In the genomic region with DNA sequence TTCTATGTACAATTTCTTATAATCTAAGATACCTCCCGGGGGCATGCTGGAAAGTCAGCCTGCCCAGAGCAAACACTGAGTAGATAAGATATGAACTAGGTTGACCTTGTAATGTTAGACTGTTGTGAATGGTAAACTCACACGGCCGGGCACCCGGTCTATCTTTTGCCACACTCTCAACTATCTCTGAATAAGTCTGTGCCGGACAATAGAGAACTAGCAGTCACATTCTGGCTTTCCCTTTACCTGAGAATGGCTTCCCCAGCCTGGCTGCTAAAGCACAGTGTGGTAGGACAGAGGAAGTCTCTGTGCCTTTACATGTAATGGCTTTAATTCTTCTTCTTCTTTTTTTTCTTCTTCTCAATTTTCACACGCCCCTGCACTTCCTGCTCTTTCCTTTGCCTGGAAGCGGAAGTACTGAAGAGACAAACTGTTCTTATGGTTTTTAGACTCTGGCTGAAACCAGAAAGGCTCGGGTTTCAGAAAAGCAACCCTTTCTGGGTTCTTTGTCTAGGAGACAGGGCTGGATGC, we compare ENCODE assay signal across 8 mouse cellular contexts.
DNase-seq lines count a peak whose midpoint lies in the region; ATAC-seq and TF ChIP-seq lines count a peak whose summit lies in the region.

No protein-coding gene starts in this region.

- no peaks in the 10 kb centered on the region for H3K36me3 ChIP-seq in kidney, adult 2 months (ENCODE audit: control insufficient read depth, insufficient read depth, low read length)
- H3K36me3 ChIP-seq in embryonic facial prominence, embryonic 15.5 days = no peaks in the 10 kb centered on the region
- H3K36me3 ChIP-seq in liver, embryonic 14.5 days (replicated peaks; ENCODE audit: control insufficient read depth, insufficient read depth, low read depth) = no peaks in the 10 kb centered on the region
- H3K36me3 ChIP-seq in stomach, postnatal 0 days (ENCODE audit: control insufficient read depth, insufficient read depth, low read length) = no peaks in the 10 kb centered on the region

- H3K4me3 ChIP-seq in kidney, adult 2 months (ENCODE audit: insufficient read depth, low read depth, low read length) = no peak overlapping the region
- no peak overlapping the region for H3K4me3 ChIP-seq in embryonic facial prominence, embryonic 15.5 days (replicated peaks)
- no peak overlapping the region for H3K4me3 ChIP-seq in liver, embryonic 14.5 days (ENCODE audit: insufficient read depth in 1 of 2, low read depth in 2 of 2, low read length in 2 of 2)
- no peak overlapping the region for H3K4me3 ChIP-seq in stomach, postnatal 0 days (ENCODE audit: low read depth, low read length)

- H3K9me3 ChIP-seq in embryonic facial prominence, embryonic 15.5 days (replicated peaks) = no peaks in the 10 kb centered on the region
- no peaks in the 10 kb centered on the region for H3K9me3 ChIP-seq in liver, embryonic 14.5 days (ENCODE audit: control insufficient read depth, low read length)
- no peaks in the 10 kb centered on the region for H3K9me3 ChIP-seq in stomach, postnatal 0 days (ENCODE audit: control insufficient read depth, low read length)

- no peak overlapping the region for H3K9ac ChIP-seq in embryonic facial prominence, embryonic 15.5 days
- H3K9ac ChIP-seq in liver, embryonic 14.5 days (replicated peaks) = no peak overlapping the region
- H3K9ac ChIP-seq in stomach, postnatal 0 days (ENCODE audit: low read length) = no peak overlapping the region

- no peak overlapping the region for H3K4me2 ChIP-seq in embryonic facial prominence, embryonic 15.5 days (replicated peaks)
- H3K4me2 ChIP-seq in liver, embryonic 14.5 days (ENCODE audit: low read depth) = peak overlapping the region; percentile 19
- H3K4me2 ChIP-seq in stomach, postnatal 0 days (replicated peaks; ENCODE audit: low read depth) = no peak overlapping the region; the same call in 1 of the 2 replicates

- no peak for TF ChIP-seq CTCF in kidney, adult 2 months (conservative IDR thresholded peaks at IDR 0.05; ENCODE audit: insufficient read depth, insufficient read length, low read depth, low read length)
- no peak for TF ChIP-seq CTCF in liver, embryonic 14.5 days (IDR thresholded peaks at IDR 0.05; ENCODE audit: low read depth)
- TF ChIP-seq CTCF in stomach, postnatal 0 days (IDR thresholded peaks at IDR 0.05; ENCODE audit: low read depth) = no peak

- no peak for TF ChIP-seq EP300 in liver, embryonic 14.5 days (IDR thresholded peaks at IDR 0.05; ENCODE audit: low read depth)
- no peak for TF ChIP-seq EP300 in stomach, postnatal 0 days (optimal IDR thresholded peaks at IDR 0.05)

- 52% methylated on average over 8 of the region's 8 CpGs for WGBS in kidney, adult 2 months
- WGBS in embryonic facial prominence, embryonic 15.5 days = 50% methylated on average over 8 of the region's 8 CpGs
- WGBS in liver, embryonic 14.5 days (ENCODE audit: insufficient replicate concordance) = 3% methylated on average over 8 of the region's 8 CpGs
- WGBS in stomach, postnatal 0 days = 35% methylated on average over 8 of the region's 8 CpGs

- no peaks in the 10 kb centered on the region for H3K27me3 ChIP-seq in kidney, adult 2 months (replicated peaks; ENCODE audit: control insufficient read depth, insufficient read depth, low read length)
- H3K27me3 ChIP-seq in embryonic facial prominence, embryonic 15.5 days = no peaks in the 10 kb centered on the region
- H3K27me3 ChIP-seq in liver, embryonic 14.5 days (ENCODE audit: control insufficient read depth, insufficient read depth, low read length) = no peaks in the 10 kb centered on the region
- no peaks in the 10 kb centered on the region for H3K27me3 ChIP-seq in stomach, postnatal 0 days (ENCODE audit: control insufficient read depth, insufficient read depth, low read length)

- no peak overlapping the region for H3K27ac ChIP-seq in kidney, adult 2 months (ENCODE audit: insufficient read depth, low read depth, low read length)
- 0 out of 2 replicates have a peak overlapping the region, but pooled peaks have one; percentile 4 for H3K27ac ChIP-seq in embryonic facial prominence, embryonic 15.5 days (replicated peaks)
- H3K27ac ChIP-seq in liver, embryonic 14.5 days = no peak overlapping the region
- no peak overlapping the region for H3K27ac ChIP-seq in stomach, postnatal 0 days (replicated peaks)

- H3K4me1 ChIP-seq in kidney, adult 2 months (ENCODE audit: control insufficient read depth, insufficient read depth, low read length) = no peaks in the 10 kb centered on the region
- 0 out of 2 replicates have a peak, but pooled peaks cover 8% of the 10 kb centered on the region for H3K4me1 ChIP-seq in embryonic facial prominence, embryonic 15.5 days
- H3K4me1 ChIP-seq in liver, embryonic 14.5 days (replicated peaks; ENCODE audit: control insufficient read depth in 2 of 2, insufficient read depth in 2 of 2, low read length in 1 of 2) = peaks cover 7 to 36% of the 10 kb centered on the region in 2 experiments
- H3K4me1 ChIP-seq in stomach, postnatal 0 days (replicated peaks; ENCODE audit: control insufficient read depth, insufficient read depth) = peaks cover 3% of the 10 kb centered on the region; the same call in 1 of the 2 replicates

- ATAC-seq in embryonic facial prominence, embryonic 15.5 days (ENCODE audit: insufficient number of reproducible peaks, low FRiP score, low TSS enrichment, low read depth) = no peak
- no peak for ATAC-seq in liver, embryonic 14.5 days (ENCODE audit: insufficient read depth)
- peak; percentile 82 for ATAC-seq in stomach, postnatal 0 days (ENCODE audit: low FRiP score, low TSS enrichment)

- DNase-seq in kidney, adult 2 months = peak; percentile 13
- DNase-seq in kidney, postnatal 10 days = no peak
- DNase-seq in liver, embryonic 14.5 days (ENCODE audit: low read depth in 3 of 3, low spot score in 3 of 3) = no peak
- DNase-seq in stomach, postnatal 0 days (ENCODE audit: low spot score) = peak; percentile 39
- DNase-seq in c-Kit-positive CD71-positive TER-119-positive erythroid progenitor cells, embryonic 14.5 days (ENCODE audit: low spot score) = no peak
- DNase-seq in layer of hippocampus, postnatal 10 days (ENCODE audit: low spot score in 2 of 2) = no peak
- DNase-seq in adrenal gland, adult (ENCODE audit: inconsistent age in 2 of 2, low spot score in 1 of 2) = no peak

- no peak for TF ChIP-seq POLR2A in kidney, adult 2 months (IDR thresholded peaks at IDR 0.05; ENCODE audit: low read depth, low read length)

Comparison
In these comparisons a context has a peak if more than half of its experiments do, and no peak if none do; other contexts are left out.
1. DNase-seq: peak in kidney, adult 2 months (single experiment) and stomach, postnatal 0 days (single experiment); none in kidney, postnatal 10 days (single experiment), liver, embryonic 14.5 days (0 of 3), c-Kit-positive CD71-positive TER-119-positive erythroid progenitor cells, embryonic 14.5 days (single experiment), layer of hippocampus, postnatal 10 days (0 of 2) and adrenal gland, adult (0 of 2).